Mouse (Mus musculus): Measurements from ENCODE around the gene Nr4a1. TPM values are rescaled to one million over a fixed set of nuclear protein-coding genes. Genes with fewer than 3 reads are reported as not detected.
A peak's percentile ranks its signal among the peaks of the same experiment; 100 is the strongest.

Nr4a1 gene
- 100 to 1,000 TPM in 1 of 2 experiments, 10 to 100 TPM in 1; 57.3 to 120 TPM for polyA plus RNA-seq (2017; shearing (Covaris generic))

GRCm38 (mm10) chr15:101253886-101254795, at the start of gene Nr4a1:
TSS of gene Nr4a1 (plus strand) at chr15:101254269.
- ATAC-seq = peak; percentile 61

GRCm38 (mm10) chr15:101204781-101205180, 49.3 kb upstream of the Nr4a1 start:
- no peak for ATAC-seq

- ATAC-seq = peak; percentile 72
Measured at GRCm38 (mm10) chr15:101210228-101210627, 43.8 kb upstream of the Nr4a1 start.

- no peak for ATAC-seq
Measured at GRCm38 (mm10) chr15:101210998-101211613, 43.0 kb upstream of the Nr4a1 start.

GRCm38 (mm10) chr15:101212435-101212834, 41.6 kb upstream of the Nr4a1 start:
- no peak for ATAC-seq

- ATAC-seq = no peak
Measured at GRCm38 (mm10) chr15:101215136-101215535, 38.9 kb upstream of the Nr4a1 start.

- no peak for ATAC-seq
Measured at GRCm38 (mm10) chr15:101216036-101216435, 38.0 kb upstream of the Nr4a1 start.

GRCm38 (mm10) chr15:101220905-101221297, 33.2 kb upstream of the Nr4a1 start:
- ATAC-seq = no peak

- peak; percentile 20 for ATAC-seq
Measured at GRCm38 (mm10) chr15:101221298-101222104, 32.6 kb upstream of the Nr4a1 start.

GRCm38 (mm10) chr15:101222897-101223482, 31.1 kb upstream of the Nr4a1 start:
- ATAC-seq = no peak

- ATAC-seq = no peak
Measured at GRCm38 (mm10) chr15:101223596-101223995, 30.5 kb upstream of the Nr4a1 start.

- peak; percentile 83 for ATAC-seq
Measured at GRCm38 (mm10) chr15:101224006-101224906, 29.8 kb upstream of the Nr4a1 start, which contains the start of gene Grasp. TSS of gene Grasp (plus strand) at chr15:101224188.

- peak; percentile 50 for ATAC-seq
Measured at GRCm38 (mm10) chr15:101224977-101225376, 29.1 kb upstream of the Nr4a1 start.

- no peak for ATAC-seq
Measured at GRCm38 (mm10) chr15:101227971-101228370, 26.1 kb upstream of the Nr4a1 start.

- no peak for ATAC-seq
Measured at GRCm38 (mm10) chr15:101228866-101229590, 25.0 kb upstream of the Nr4a1 start.

GRCm38 (mm10) chr15:101230503-101230902, 23.6 kb upstream of the Nr4a1 start:
- no peak for ATAC-seq

GRCm38 (mm10) chr15:101230995-101231647, 22.9 kb upstream of the Nr4a1 start:
- ATAC-seq = peak; percentile 54

GRCm38 (mm10) chr15:101231648-101232180, 22.4 kb upstream of the Nr4a1 start:
- ATAC-seq = no peak

GRCm38 (mm10) chr15:101232607-101233006, 21.5 kb upstream of the Nr4a1 start:
- ATAC-seq = no peak

GRCm38 (mm10) chr15:101233183-101233582, 20.9 kb upstream of the Nr4a1 start:
- no peak for ATAC-seq

Measured in CD4-positive, CD25-positive, alpha-beta regulatory T cell, adult 4 months (primary cell).